Mouse (Mus musculus): ENCODE results near the gene Zbtb20.

The Zbtb20 gene

GRCm38 (mm10) chr16:43360112-43360511 lies 484.4 kb downstream of the Zbtb20 start:
- no peak for DNase-seq (ENCODE audit: low read depth, low spot score)

GRCm38 (mm10) chr16:43360838-43361480 lies 485.3 kb downstream of the Zbtb20 start:
- no peak for DNase-seq (ENCODE audit: low read depth, low spot score)

GRCm38 (mm10) chr16:43362651-43363300 lies 487.1 kb downstream of the Zbtb20 start:
- DNase-seq (ENCODE audit: low read depth, low spot score), result no peak

GRCm38 (mm10) chr16:43363316-43363715 lies 487.6 kb downstream of the Zbtb20 start:
- DNase-seq (ENCODE audit: low read depth, low spot score), result no peak

GRCm38 (mm10) chr16:43363751-43364515 lies 488.3 kb downstream of the Zbtb20 start:
- peak; percentile 5 for DNase-seq (ENCODE audit: low read depth, low spot score)

GRCm38 (mm10) chr16:43364516-43364910 lies 488.8 kb downstream of the Zbtb20 start:
- DNase-seq (ENCODE audit: low read depth, low spot score), result no peak

- DNase-seq (ENCODE audit: low read depth, low spot score), result no peak
Observed at GRCm38 (mm10) chr16:43365277-43365676, 489.6 kb downstream of the Zbtb20 start.

GRCm38 (mm10) chr16:43370496-43371020 lies 494.9 kb downstream of the Zbtb20 start:
- DNase-seq (ENCODE audit: low read depth, low spot score), result no peak

- peak; percentile 7 for DNase-seq (ENCODE audit: low read depth, low spot score)
Observed at GRCm38 (mm10) chr16:43376782-43377181, 501.1 kb downstream of the Zbtb20 start.

GRCm38 (mm10) chr16:43379351-43380325 lies 504.0 kb downstream of the Zbtb20 start:
- no peak for DNase-seq (ENCODE audit: low read depth, low spot score)

- no peak for DNase-seq (ENCODE audit: low read depth, low spot score)
Observed at GRCm38 (mm10) chr16:43381183-43381582, 505.5 kb downstream of the Zbtb20 start.

GRCm38 (mm10) chr16:43383149-43383740 lies 507.6 kb downstream of the Zbtb20 start:
- DNase-seq (ENCODE audit: low read depth, low spot score), result no peak

- DNase-seq (ENCODE audit: low read depth, low spot score), result no peak
Observed at GRCm38 (mm10) chr16:43384953-43385619, 509.4 kb downstream of the Zbtb20 start.

GRCm38 (mm10) chr16:43385620-43386210 lies 510.0 kb downstream of the Zbtb20 start:
- no peak for DNase-seq (ENCODE audit: low read depth, low spot score)

GRCm38 (mm10) chr16:43386426-43386825 lies 510.7 kb downstream of the Zbtb20 start:
- no peak for DNase-seq (ENCODE audit: low read depth, low spot score)

GRCm38 (mm10) chr16:43388389-43388788 lies 512.7 kb downstream of the Zbtb20 start:
- DNase-seq (ENCODE audit: low read depth, low spot score), result no peak

- DNase-seq (ENCODE audit: low read depth, low spot score), result no peak
Observed at GRCm38 (mm10) chr16:43390387-43390786, 514.7 kb downstream of the Zbtb20 start.

GRCm38 (mm10) chr16:43393382-43393781 lies 517.7 kb downstream of the Zbtb20 start:
- no peak for DNase-seq (ENCODE audit: low read depth, low spot score)

GRCm38 (mm10) chr16:43394013-43394568 lies 518.4 kb downstream of the Zbtb20 start:
- no peak for DNase-seq (ENCODE audit: low read depth, low spot score)

All from CD4-positive, CD25-positive, alpha-beta regulatory T cell, adult 2 months (primary cell).